Mouse (Mus musculus) liver, postnatal 0 days (tissue): ENCODE data around the gene Krt24.

ENCODE experiments used
- CTCF ChIP-seq: sonication (generic); IDR thresholded peaks from 2 replicates; pipeline ENCODE4 v1.5.1; 2016; ENCODE audit warnings: antibody characterized with exemption, low read depth
- EP300 ChIP-seq: IDR thresholded peaks from 2 replicates; pipeline ENCODE4 v1.6.1; 2016; ENCODE audit warnings: antibody characterized with exemption, low read depth, mild to moderate bottlenecking

- no peak for TF ChIP-seq CTCF
- TF ChIP-seq EP300, result no peak
Measured at GRCm38 (mm10) chr11:99243820-99244374, 41.2 kb downstream of the Krt24 start, which contains the start of gene Krt222.
